Mouse (Mus musculus) frontal cortex, postnatal 10 days (tissue): ENCODE data around the gene Zdhhc8.

Experiments
- DNase-seq, 2 experiments: peaks; one replicate each; pipeline ENCODE4 v3.0.0; 2022; ENCODE audit warnings: low spot score in 2 of 2, mixed read lengths in 1 of 2

Zdhhc8 gene

GRCm38 (mm10) chr16:18234671-18235388, at the start of gene Zdhhc8:
Zdhhc8 (minus strand) TSS chr16:18235136.
- peak in 1 of 2 experiments; percentile 82 for DNase-seq

DNA sequence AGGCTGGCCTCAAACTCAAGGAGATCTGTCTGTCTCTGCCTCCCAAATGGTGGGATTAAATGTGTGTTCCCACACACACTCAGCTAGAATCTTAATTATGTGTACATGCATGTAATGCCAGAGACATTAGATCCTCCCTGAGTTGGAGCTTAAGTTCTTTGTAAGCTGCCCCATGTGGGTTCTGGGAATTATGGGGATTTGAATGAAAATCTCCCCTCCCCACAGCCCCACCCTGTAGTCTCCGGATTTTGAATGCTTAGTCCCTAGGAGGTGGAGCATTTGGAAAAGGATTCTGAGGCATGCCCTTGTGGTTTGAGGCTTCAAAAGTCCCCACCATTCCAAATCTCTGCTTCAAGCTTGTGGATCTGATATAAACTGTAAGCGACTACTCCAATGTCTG, 40.2 kb upstream of the Zdhhc8 start:
- no peak for DNase-seq

DNA sequence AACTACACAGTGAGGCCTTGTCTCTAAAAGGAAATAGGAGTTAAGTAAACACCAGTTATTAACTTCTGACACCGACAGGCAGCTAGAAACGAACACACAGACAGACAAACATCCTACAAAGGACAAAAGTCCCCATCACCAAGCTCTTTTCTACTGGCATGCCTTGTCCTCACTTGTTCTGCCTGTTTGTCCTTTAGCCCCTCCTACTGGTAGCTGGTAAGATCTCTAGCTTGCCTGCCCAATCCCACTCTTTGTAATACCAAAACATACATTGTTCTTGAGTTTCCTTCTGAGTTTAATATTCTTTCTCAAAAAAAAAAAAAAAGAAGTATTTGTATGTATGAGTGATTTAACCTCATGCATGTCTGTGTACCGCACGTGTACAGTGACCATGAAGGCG, 33.2 kb upstream of the Zdhhc8 start:
- DNase-seq, result no peak

DNA sequence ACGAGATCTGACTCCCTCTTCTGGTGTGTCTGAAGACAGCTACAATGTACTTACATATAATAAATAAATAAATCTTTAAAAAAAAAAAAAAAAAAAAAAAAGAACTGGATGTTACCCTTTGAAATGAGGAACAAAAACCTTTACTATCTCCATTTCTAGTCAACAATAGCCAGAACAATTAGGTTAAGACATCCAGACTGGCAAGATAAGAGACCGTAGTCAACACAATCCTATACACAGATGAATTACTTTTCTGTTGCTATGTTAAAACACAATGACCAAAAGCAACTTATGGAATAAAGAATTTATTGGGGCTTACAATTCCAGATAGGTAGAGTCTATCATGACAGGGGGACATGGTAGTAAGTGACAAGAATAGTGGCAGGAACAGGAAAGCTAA, 30.1 kb upstream of the Zdhhc8 start:
- no peak for DNase-seq

DNA sequence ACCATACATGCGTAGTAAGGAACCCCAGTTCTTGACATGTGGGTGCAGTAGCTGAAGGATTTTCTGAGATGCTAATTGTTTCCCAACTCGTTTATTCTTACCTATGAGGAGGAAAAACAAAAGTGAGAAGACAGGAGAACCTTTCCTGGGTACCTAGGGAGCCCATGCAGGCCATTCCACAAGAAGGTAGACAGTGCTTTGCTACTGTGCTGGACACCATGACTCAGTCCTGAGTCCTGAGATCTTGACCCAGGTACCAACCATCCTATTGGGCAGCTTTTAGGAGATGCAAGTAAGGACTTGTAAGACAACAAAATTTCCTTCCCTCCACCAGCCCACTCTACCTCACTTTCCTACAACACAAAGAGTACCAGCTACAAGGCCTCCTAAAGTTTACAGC, 23.3 kb upstream of the Zdhhc8 start, which contains the start of gene Gm49776:
Gene Gm49776, minus strand, starts transcription at position 101 of the 400 bp plus-strand sequence.
- DNase-seq, result no peak

- DNase-seq, result no peak
These were observed 18.9 kb upstream of the Zdhhc8 start for GRCm38 (mm10) chr16:18253866-18254265.

DNA sequence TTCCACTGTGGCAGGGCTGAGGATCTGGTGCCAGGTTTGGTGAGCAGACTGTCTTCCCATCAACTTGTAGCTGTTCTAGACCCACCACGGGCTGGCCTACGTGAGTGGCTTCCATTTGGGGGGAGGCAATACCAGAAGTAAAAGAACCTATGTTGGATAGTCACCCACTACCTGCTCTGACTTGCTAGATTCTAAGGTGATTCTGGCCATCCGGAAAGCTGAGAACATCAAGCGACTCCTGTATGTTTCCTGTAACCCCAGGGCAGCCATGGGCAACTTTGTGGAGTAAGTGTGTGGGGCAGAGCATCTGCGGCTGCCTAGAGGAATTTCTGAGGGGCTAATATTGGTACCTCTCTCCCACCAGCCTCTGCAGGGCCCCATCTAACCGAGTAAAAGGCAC, 17.8 kb upstream of the Zdhhc8 start:
- no peak for DNase-seq

- no peak for DNase-seq
These were observed 16.2 kb upstream of the Zdhhc8 start for GRCm38 (mm10) chr16:18250828-18251790.

DNA sequence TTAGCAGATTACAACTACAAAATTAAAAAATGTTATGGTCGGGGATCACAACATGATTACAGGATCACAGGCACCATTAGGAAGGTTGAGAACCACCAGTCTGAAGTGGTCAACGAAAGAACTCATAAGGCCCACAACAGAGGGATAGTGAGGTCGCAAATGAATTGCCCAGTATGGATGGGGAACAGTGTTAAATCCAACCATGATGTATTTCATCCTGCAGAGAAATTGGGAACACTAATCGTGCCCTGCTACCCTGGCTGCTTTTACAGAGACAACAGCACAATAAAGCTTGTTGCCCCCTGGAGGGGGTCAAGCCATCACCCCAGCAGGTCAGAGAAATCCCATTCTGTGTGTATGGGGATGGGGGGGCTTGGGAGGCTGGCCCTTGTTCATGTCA, 15.3 kb upstream of the Zdhhc8 start:
- DNase-seq, result no peak

DNA sequence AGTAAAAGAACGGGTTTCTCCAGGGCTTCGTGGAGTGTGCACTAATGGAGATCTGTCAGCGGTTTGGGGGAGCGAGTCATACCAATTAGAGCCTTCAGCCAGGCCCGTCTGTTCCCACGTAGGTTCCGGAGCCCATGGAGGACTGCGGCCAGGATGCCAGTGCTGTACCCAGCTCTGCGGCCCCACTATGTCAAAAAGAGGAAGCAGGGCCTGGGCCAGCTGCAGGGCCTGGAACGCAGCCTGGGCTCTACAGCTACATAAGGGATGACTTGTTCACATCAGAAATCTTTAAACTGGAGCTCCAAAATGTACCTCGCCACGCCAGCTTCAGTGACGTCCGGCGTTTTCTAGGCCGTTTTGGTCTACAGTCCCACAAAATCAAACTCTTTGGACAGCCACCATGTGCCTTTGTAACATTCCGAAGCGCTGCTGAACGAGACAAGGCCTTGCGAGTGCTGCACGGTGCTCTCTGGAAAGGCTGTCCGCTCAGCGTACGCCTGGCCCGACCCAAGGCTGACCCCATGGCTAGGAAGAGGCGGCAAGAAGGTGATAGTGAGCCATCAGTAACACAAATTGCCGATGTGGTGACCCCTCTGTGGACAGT, 14.5 kb upstream of the Zdhhc8 start:
- DNase-seq, result peak in 1 of 2 experiments; percentile 52

GRCm38 (mm10) chr16:18248433-18249363, 13.8 kb upstream of the Zdhhc8 start, which contains the start of the genes Trmt2a and Ranbp1:
Trmt2a (plus strand) TSS chr16:18248679.
Ranbp1 (minus strand) TSS chr16:18248732.
- DNase-seq, result peak; percentile 98 to 99

- no peak for DNase-seq
These were observed 12.8 kb upstream of the Zdhhc8 start for GRCm38 (mm10) chr16:18247521-18248399.

DNA sequence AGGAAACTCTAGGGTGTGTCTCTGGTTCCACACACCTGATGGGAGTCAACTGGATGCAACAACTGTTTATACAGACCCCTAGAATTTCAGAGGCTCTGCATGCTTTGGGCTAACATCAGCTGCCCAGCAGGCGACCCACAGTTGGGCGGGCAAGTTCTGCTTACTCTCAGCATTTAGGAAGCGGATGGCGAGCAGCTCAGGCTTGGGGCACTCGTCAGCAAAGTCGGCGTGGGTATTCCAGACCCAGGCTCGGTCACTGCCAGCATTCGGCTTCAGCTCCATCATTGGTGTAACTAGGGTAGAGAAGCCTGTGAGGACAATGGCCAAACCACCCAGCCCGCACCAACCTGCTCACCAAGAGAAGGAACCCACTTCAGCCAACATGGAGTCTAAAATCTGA, 6.6 kb upstream of the Zdhhc8 start:
- DNase-seq, result no peak

GRCm38 (mm10) chr16:18236676-18237501, 2.0 kb upstream of the Zdhhc8 start:
- DNase-seq, result no peak

- peak in 1 of 2 experiments; percentile 69 for DNase-seq
These were observed 591 bp upstream of the Zdhhc8 start for GRCm38 (mm10) chr16:18235389-18236065.

DNA sequence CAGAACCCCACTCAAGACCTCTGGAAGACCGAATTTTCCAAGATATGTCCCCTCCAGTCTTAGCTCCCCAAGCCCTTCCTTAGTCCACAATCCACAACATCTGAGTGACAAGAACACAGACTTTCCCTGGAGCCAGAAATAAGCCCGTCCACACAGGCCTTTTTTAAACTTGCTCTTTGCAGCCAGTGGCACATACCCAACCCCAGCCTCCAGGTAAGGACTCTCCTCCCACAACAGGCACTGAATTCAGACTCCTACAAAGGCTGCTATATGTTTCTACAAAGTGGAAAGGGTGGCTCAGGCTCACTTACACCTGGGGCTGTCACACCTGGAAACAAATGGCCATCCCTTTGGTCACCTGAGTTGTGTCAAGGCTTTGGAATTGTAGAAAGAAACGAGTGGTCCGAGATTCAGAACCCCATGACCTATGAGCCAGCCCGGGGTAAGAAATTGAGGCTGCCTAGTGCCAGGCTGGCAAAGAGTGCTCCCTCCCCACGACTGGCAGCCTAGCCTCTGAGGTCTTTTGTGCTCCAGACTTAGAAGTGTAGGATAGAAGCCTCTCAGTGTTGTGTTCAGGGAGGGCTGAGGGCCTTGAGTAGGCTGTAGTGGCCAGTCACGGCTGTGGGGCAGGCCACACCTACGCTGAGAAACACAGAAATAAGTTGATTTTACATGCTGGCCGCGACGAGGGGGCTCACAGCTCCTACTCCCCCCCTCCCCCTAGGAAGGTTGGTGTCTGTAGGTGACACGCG, 841 bp downstream of the Zdhhc8 start:
- no peak for DNase-seq

GRCm38 (mm10) chr16:18233451-18233850, 1.5 kb downstream of the Zdhhc8 start:
- no peak for DNase-seq

GRCm38 (mm10) chr16:18231451-18231850, 3.5 kb downstream of the Zdhhc8 start:
- no peak for DNase-seq
